Mouse (Mus musculus) urinary bladder, adult 18-20 months (tissue): Measurements from ENCODE around the gene Zbtb45.

Experiments
- DNase-seq, 2 experiments: peaks; one replicate each; pipeline ENCODE4 v3.0.0; 2022; ENCODE audit warnings: low spot score in 2 of 2, mixed read lengths in 2 of 2

Gene Zbtb45

DNA sequence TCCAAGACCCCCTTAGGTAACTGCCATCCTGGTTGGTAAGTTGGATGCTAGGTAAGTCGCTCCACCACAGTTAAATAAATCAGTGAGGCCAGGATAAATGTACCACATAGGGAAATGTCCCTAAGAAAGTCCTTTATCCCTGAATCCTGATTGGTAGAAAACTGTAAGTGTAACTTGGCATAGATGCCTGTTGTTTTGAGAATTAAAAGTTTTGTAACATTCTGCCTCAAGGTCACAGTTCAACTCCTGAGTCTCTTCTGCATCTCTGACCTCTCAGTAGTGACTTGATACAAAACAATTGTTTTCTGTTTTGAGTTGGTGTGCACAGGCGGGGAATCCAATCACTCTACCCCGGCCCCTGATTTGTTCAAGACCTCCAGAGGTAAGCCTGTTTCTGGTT is 11.0 kb downstream of the Zbtb45 start, which contains the start of gene Trim28:
TSS of gene Trim28 (plus strand) at position 264 of the 400 bp plus-strand sequence.
- no peak for DNase-seq

DNA sequence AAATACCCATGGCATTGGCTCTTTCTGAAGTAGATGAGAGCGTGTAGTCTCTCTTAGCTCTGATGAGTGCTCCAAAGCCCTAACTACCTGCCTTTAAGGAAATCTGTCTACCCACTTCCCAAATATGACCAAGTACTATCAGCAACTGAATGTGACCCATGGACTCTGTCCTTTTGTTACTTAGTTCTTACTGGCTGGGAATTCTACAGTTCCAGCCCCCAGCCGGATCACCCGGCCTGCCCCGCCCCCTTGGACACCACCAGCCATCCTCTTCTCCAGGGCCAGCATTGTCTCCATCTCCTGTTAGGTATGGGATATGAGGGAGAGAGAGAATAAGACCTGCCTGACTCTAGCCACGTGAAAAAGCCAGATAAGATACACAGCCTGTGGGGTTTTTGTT is 11.8 kb downstream of the Zbtb45 start, which contains the start of gene Slc27a5:
TSS of gene Slc27a5 (minus strand) at position 140 of the 400 bp plus-strand sequence.
- DNase-seq: no peak

DNA sequence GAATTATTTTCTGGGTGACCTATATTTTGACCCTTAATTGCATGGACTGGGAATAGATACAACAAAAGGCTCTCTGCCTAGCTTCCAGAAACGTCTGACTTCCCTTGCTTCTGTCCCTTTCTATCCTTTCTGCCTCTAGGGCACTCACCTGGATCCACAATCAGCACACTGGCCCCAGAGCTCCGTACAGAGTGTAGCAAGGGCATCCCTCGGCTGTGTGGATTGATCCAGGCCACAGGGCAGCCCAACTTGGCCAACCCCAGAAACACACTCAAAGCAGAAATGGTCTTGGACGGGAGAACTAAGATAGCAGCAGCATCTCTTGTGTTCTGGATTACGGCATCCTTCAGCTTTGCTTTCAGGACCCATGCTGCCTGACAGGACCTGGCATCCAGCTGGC is 12.6 kb downstream of the Zbtb45 start:
- no peak for DNase-seq

DNA sequence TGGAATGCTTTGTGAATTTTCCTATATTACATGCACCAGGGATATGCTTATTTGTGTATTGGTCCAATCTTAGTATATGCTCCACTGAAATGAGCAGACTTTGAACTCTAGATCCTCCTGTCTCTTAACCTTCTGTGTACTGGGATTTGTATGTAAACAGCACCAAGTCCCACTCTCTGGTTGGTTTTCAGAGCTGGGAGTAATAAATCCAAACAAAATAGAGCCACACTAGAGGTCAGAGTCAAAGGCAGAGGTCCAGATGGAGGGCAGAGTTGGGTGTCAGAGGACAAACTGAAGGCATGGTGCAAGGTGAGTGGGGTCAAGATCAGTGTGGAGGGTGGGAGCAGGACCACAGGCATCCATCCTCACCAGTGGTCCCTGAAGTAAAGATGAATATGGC is 14.0 kb downstream of the Zbtb45 start:
- no peak for DNase-seq

DNA sequence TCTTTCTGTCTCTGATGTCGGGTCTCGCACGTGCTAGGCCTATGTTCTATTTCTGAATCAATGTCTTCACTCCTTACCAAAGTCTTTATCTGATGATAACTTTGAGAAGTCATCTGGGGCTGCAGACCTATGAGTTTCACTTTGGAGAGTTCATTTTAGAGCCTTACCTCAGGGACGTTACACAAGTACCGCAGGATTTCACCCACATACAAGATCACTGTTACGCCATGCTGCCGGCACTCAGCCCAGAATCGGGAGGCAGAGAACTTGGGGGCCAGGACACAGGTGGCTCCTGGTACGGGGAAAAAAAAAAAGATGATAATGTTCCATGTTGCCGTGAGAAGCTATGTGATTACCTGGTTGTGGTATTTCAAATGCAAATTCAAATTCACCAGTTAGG is 16.7 kb downstream of the Zbtb45 start:
- DNase-seq: no peak

DNA sequence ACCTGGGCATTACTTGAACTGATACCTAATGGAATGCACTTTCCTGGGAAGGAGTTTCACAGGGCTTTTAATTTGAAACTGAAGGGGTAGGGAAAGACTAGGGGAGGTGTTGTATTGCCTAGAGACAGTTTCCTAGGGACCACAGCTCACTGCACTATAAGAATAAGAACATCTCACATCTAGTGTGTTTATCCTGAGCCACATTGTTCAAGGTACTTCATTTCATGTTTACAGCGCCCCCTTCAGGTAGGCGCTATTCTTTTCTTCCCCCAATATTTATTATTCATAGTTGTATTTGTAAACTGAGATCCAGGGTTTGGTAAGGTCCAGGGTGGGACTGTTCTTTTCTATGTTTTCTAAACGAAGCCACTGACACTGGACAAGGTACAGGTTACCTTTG is 17.6 kb downstream of the Zbtb45 start:
- no peak for DNase-seq

DNA sequence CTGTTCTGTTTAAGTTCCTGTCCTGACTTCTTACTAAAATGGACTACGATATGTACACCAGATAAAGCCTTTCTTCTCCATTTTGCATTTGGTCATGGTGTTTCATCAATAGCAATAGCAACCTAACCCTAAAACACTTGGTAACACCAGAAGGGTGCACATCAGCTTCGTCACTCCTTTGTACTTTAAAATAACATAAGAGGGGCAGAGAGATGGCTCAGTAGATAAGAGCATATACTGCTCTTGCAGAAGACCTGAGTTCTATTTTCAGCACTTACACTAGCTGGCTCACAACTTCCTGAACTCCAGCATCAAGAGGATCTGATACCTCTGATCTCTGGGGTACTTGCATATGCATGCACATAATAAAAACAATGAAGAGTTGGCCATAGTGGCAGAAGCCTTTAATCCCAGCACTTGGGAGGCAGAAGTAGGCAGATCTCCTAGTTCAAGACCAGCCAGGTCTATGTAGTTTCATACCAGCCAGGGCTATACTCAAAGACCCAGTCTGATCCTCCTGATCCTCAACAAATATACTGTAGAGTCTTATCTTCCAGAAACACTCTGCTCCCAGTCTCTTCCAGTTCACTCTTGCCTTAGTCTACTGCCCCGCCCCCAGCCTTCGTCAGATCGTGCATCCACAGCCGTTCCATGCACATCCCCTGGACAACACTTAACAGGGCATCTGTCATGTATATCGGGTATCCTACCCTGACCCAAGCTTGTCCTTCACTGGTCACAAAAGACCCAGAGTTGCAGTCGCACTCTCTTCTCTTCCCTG is 22.2 kb downstream of the Zbtb45 start:
- no peak for DNase-seq

DNA sequence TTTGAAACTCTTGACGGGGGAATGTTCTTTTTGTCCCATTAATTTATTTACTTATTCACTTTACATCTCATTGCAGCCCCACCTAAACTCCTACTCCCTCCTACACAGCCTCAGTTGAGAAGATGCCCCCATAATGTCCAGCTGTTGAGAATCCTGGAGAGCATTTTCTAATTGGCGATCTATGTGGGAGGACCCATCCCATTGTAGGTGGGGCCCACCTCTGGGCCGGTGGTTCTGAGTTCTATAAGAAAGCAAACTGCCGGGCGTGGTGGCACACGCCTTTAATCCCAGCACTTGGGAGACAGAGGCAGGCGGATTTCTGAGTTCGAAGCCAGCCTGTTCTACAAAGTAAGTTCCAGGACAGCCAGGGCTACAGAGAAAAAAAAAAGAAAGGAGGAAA is 22.9 kb downstream of the Zbtb45 start:
- DNase-seq: no peak

DNA sequence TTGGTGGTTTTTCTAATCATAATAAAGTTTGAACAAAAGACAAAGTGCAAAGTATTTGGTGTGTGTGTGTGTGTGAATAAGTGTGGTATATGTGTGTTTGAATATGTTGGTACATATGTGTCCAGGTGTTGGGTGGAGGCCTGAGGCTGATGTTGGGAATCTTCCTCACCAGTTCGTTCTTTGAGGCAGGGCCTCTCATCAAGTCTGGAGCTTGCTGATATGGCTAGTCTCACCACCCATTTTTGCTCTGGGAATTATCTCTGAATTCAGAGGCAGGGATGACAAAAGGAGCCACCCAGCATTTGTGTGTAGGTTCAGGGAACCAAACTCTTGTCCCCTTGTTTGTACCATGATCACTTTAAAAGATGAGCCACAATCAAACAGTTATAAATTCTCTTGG is 24.1 kb downstream of the Zbtb45 start:
- DNase-seq: no peak

DNA sequence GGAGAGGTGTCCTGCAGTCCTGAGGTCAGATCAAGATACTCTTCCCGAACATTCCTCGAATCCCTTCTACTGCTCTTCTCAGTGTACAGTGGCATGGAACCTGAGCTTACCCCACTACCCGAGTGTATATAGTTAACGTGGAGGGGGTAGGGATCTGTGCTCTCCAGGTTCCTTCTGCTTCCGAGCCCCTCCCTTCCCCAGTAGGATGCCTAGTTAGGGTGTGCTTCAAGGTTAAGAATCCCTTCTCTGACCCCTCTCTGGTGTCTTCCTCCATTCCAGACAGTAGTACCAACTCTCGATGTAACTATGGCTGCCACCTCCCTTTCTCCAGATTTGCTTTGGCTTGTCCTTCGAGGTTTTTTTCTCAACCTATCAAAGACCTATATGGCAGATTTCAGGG is 29.5 kb downstream of the Zbtb45 start:
- no peak for DNase-seq

DNA sequence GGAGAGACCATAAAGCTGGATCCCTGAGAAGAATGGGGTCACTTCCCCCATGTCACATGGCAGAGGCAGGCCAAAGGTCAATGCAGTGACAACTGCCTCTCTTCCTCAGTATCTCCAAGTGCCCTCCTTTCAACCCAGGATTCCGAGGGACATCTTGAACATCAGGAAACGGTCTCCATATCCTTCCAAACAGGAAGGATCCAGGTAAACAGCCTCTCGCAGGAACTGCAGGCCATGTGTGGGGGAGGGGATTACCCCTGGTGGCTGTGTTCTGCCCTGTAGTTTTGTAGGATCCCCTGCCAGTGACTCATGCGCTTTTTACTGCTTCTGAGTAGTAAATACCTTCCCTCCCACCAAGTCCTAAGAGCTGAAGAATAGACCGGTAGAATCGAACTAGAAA is 30.1 kb downstream of the Zbtb45 start:
- DNase-seq: no peak

DNA sequence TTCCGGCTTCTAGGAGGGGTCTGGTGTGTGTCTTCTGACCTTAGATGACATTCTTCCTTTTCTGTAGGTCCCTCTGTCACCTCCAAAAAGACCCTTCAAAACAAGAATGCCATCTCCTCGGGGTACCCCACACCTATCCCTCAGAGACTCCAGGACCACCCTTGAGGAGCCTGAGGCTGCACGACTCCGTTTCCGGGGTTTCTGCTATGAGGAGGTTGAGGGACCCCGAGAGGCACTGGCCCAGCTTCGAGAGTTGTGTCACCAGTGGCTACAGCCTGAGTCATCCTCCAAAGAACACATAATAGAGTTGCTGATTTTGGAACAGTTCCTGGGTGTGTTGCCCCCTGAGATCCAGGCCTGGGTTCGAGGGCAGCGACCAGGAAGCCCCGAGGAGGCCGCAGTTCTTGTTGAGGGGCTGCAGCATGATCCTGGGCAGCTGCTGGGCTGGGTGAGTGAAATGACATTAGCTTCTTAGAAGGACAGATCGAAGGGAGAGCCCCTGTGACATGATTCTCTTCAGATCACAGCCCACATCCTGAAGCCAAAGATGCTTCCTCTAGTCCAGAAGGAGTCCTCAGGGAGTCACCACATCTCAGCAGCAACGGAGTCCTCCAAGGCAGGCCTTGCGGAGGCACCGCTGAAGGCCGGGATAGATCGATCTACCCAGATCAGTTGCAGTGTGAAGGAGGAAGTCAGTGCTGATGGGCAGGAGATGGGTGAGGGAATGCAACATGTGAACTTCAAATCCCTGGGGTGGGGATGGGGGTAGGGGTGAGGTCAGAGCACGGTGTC is 30.7 kb downstream of the Zbtb45 start:
- DNase-seq: no peak

DNA sequence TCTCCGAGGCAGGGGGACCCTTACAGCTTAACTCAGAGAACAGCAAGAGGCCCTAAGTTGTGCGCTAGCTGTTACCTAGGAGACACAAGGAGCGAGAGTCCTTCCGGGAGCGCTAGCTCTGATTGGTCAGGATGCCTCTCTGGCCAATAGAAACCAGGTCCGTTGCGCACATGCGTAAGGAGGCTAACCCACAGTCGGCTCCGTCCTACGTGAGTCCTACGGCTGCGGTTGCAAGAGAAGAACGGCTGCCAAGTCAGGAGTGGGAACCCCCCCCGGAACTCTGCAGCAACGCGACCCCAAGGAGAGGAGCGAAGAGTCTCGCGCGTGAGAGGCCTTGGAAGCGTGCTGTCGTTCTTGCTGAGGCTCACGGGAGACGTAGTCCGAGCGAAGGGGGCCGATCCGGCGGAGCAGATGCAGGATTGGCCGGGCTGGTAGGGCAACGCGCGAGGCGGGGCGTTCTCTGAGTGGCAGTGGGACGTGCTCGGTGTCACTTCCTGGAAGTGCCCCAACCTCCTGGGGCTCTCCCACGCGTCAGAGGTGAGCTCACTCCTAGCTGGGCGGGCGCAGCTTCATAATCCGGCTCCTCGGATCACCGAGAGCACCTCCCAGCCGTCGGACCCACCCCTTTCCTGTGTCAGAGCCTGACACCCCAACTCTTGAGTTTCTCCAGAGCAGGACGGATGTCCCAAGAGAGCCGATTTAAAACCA is 32.0 kb downstream of the Zbtb45 start, which contains the start of gene Zfp446:
TSS of gene Zfp446 (plus strand) at position 167 of the 708 bp plus-strand sequence.
- DNase-seq: peak; percentile 93 to 98

DNA sequence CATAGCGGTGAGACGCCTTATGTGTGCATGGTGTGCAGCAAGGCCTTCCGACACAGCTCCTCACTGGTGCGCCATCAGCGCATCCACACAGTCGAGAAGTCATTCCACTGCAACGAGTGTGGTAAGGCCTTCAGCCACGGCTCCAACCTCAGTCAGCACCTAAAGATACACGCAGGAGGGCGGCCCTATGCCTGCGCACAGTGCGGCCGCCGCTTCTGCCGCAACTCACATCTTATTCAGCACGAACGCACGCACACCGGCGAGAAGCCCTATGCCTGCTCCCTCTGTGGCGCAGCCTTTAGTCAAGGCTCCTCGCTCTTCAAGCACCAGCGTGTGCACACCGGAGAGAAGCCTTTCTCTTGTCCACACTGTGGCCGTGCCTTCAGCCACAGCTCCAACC is 38.9 kb downstream of the Zbtb45 start:
- no peak for DNase-seq

DNA sequence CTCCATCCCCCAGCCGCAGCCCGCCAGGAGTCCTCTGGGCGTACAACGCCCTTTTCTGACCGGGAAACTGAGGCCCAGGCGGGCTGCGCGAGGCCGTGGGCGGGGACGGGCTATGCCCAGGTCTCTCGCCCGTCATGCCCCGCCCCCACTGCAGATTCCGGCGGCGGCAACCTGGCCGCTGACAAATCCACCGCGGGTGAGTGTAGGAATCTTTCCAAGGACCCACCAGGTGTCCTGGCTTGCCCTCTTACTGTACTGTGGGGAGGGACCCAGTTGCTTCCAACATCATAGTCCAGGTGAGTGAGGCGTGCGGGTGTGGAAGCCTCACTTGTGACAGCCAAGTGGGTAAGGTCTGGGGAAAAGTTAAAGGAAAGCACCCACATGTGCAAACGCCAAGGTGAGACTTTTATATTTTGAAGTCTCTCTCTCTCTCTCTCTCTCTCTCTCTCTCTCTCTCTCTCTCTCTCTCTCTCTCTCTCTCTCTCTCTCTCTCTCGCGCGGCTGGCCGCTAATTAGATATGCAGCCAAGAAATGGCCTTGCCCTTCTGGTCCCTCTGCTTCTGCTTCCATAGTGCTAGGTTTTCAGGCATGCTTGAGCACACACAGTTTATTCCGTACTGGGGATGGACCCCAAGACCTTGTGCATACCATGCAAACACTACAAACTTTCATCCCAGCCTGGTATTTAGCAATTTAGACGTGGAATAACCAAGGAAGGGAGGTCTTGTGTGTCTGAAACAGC is 43.6 kb downstream of the Zbtb45 start:
- DNase-seq: peak; percentile 50 to 72

DNA sequence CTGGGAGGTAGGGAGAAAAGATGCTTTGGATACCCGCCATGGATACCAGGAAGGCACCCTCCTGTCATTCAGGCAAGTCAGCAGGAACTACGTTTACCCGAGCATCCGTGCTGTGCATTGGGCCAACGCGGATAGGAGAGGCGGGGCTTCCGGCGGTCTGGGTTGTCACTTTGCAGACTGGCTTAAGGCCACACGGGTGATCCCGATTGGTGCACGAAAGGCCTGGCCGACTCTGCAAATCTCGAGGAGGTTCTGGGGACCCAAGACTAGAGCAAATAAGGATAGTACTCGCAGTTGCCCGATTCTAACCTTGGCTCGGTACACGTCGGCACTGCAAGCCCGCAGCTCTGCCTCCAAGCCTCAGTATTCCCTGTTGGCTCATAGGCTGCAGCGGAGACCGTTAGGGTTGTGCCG is 44.1 kb downstream of the Zbtb45 start, which contains the start of gene Zfp324:
TSS of gene Zfp324 (plus strand) at position 161 of the 414 bp plus-strand sequence.
- DNase-seq: peak; percentile 72 to 89

DNA sequence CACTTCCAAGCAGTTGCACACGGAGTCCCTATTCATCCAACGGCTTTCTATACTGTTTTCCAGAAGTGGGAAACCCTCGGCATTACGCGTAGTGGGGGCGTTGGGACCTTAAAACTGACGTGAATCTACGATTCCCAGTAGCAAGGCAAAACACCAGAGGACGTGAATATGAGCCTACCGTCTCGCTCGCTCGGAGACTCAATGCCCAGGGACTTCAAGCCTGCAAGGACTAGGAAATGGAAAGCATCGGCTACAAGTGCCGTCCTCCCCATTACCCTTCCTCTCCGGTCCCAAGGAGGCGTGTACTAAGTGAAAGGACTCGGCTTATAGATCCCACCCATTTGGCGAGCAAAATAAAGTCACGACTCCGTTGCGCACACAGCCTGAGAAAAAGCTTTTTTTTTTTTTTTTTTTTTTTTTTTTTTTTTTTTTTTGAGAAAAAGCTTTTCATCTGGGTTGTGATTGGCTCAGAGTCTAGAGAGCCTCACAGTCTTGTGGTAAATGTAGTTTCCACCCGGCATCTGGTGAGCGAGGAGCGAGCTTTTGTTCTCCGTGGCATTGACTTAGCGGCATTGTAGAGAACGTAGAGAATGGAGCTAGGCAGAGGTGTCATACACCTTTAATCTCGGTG is 48.2 kb downstream of the Zbtb45 start:
- peak in 1 of 2 experiments; percentile 31 for DNase-seq

DNA sequence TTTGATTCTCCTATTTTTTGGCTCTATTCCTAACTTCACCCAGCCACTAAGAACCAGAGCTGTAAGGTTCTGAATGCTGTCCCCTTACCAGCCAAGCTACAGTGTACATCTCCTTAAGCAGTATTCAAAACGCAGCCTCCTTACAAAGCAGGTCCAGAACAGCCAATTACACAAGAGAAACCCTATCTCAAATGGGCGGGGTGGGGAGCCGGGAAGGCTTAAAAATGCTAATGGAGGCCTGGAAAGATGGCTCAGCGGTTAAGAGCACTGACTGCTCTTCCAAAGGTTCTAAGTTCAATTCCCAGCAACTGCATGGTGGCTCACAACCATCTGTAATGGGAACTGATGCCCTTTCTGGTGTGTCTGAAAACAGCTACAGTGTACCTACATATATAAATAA is 50.1 kb downstream of the Zbtb45 start:
- DNase-seq: no peak

DNA sequence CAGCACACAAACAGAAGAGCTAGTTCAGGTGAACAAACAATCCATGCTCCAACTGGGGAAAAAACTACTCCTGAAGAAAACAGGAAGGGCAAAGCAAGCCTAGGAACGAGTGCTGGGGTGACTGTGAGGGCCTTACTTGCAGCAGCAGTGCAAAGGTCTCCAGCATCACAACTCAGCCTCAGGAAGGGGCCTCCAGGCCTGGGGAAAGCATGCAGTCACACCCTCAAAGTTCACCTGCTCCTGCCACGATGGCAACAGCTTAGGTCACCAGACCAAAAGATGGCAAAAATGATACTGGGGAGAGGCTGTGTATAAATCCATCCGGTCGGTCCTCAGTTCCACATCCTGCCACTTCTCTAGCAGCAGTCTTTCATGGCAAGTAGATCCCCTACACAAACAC is 50.9 kb downstream of the Zbtb45 start:
- no peak for DNase-seq

DNA sequence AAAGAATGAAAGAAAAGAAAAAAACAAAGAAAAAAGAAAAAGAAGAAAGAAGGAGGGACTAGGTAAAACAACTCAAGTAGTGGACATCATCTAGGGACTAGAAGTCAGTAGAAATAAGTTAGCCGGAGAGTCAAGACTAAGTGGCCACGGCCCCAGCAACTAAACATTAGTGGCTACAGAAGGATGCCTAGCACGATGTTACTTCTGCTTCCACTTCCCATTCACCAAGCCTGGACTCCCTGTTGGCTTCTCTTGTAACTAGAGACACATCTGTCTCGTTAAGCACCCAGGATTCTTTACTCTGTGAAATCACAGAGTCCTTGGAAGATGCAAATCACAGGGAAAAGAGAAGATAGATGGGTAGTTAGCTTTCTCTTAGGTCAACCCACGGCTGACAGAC is 52.3 kb downstream of the Zbtb45 start:
- no peak for DNase-seq

DNA sequence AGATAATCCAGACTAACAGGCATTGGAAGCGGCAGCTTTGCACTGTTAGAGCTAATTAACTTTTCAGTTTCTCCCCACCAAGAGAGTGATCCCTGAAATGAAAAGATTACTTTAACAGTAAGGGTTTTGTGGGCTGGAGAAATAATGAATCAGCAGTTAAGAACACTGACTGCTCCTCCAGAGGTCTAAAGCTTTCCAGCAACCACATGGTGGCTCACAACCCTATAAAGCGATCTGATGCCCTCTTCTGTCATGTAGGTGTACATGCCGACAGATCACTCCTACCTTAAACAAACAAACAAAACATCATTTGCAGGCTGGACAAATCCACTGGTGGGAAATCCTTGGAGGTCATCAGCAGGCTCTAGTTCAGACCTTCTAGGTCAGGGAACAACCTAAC is 54.9 kb downstream of the Zbtb45 start:
- DNase-seq: no peak
